Mouse (Mus musculus) monocyte, adult 5-6 weeks (primary cell): Measurements from ENCODE around the gene Swi5. TPM values are rescaled to one million over a fixed set of nuclear protein-coding genes. Genes with fewer than 3 reads are reported as not detected.

Experiments used
- ATAC-seq: fragments of 153-309, 156-312 bp; replicated peaks from 2 replicates; pipeline ENCODE4 v1.8.0; 2017; ENCODE audit warnings: mild to moderate bottlenecking; ENCODE audit not compliant: low TSS enrichment, insufficient number of reproducible peaks, severe bottlenecking, poor library complexity, low FRiP score
- total RNA-seq: library from RNA; stranded (forward); fragments of 200-1000, 200-491, 200-594 nt; gene quantifications from 3 replicates; pipeline ENCODE4 v1.2.3, GENCODE M21; 2017

Swi5 gene
- total RNA-seq, 1 experiment from 2014 or later, result 114 TPM

DNA sequence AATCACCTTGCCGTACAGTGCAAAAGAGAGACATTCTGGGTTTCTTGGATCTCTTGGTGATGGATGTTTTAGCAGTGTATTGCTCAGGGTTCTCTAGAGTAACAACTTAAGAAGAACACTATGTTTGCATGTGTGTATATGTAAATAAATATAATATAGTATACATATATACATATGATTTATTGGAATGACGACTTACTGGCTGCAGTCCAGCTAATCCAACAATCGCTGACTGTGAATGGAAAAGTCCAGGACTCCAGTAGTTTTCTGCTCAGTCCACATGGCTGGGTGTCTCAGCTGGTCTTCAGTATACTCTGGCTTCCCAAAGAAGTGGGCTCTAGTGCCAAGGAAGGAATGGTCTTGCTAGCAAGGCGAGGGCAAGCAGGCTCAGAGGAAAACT is 50.3 kb downstream of the Swi5 start:
- no peak for ATAC-seq

DNA sequence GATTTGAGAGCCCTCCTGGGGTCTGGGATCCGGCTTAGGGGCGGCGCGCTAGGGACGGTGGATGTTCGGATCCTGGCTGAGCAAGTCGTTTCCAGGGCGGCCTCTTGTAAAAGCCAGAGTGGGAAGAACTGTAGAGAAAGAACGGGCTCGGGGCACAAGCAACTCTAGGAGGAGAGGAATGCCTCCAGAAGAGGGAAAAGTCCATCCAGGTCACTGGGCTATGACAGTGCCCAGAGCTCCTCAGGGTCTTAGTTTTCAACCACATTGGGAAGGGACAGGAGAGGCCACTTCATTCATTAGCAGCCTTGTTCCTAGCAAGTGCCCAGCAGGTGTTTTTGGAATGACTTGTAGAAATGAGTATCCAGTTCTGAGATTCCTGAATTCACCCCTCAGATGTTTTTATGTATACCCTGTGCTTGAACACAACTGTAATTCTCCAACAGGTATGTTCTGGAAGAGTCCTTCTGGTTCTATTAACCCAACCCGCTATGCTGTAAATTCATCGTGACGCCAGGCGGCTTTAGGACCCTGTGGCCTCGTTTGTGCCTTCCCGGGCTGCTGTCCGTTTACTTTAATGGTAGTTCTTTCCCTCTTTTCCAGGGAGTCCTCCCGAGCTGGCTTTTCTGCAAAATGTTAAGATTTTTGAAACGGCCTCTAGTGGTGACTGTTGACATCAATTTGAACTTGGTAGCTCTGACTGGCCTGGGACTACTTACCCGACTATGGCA is 51.0 kb downstream of the Swi5 start:
- peak; percentile 38; the same call in 1 of the 2 replicates for ATAC-seq

DNA sequence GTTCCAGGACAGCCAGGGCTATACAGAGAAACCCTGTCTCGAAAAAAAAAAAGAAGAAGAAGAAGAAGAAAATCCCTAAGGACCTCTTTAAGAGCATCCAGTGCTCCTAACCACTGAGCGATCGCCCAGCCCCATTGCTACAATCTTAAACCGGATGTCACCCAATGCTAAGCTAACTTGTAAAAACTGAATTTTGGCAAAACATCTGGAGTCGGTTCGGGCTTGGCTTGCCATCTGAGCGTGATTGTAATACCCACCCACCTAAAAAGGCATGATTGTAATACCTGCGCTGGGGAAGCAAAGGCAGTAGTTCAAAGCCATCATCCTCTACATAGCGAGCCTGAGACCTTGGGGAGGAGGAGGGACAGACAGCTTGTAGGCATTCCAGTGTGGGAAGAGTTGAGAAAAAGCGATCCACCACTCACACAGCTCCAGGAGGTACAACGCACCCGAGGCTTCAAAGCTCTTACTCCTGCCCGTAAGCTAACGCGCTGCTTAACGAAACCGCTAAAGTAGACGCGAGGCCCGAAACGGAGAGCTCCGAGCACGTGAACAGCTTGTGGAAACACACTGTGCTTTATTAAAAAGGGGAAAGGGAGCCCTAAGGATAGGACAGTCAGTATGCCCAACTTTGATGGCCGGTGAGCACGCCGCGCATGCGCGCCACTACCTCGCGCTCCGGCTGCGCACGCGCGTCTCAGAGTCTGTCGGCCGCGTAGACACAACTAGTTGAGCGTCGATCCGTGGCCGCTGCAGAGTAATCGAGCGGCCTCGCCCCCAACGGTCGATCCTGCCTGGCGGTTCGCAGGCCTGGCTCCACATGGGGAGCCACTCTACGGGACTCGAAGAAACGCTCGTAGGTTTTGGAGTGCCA is 51.8 kb downstream of the Swi5 start, which contains the start of gene Pomt1:
Pomt1 (plus strand) TSS at position 705 of the 874 bp plus-strand sequence.
- ATAC-seq, result peak; percentile 90

DNA sequence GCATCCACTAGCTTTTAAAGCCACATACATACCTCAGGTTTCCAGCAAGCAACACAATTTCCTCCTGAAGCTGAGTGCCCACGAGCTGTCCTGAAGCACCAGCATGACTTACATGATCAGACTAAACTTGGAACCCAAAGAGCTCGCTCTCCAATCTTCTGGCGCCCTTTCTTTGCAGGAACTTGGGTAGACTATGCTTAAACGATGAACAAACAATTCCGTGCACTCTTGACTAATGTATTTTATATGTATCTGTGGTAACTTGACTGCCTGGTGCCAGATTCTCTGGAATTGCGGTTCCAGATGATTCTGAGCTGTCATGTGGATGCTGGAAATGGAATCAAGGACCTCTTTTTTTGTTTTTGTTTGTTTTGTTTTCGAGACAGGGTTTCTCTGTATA is 52.4 kb downstream of the Swi5 start:
- no peak for ATAC-seq

Other genes starting within 250 kb of the Swi5 start
- gene Fam78a, start 203.2 kb downstream of the Swi5 start, total RNA-seq, result 9.3 to 23.1 TPM (median 14.2 TPM) in 3 replicates
- gene Plpp7, start 192.5 kb downstream of the Swi5 start, total RNA-seq, result 1.2 TPM in 1 of 3 replicates, not detected in the others
- gene Prrc2b, start 137.0 kb downstream of the Swi5 start, total RNA-seq, result 13.3 to 55.4 TPM (median 22.1 TPM) in 3 replicates
- 3.8 to 10.1 TPM (median 8.4 TPM) in 3 replicates for gene Pomt1, start 51.5 kb downstream of the Swi5 start, total RNA-seq
- 23.0 to 35.3 TPM (median 26.8 TPM) in 3 replicates for gene Uck1, start 27.9 kb downstream of the Swi5 start, total RNA-seq
- 55.3 to 73.2 TPM (median 60.2 TPM) in 3 replicates for gene Golga2, start 691 bp downstream of the Swi5 start, total RNA-seq
- 47.7 to 111 TPM (median 96.8 TPM) in 3 replicates for gene Ciz1, start 64.3 kb upstream of the Swi5 start, total RNA-seq
- not detected in 3 replicates for gene Dnm1, start 65.3 kb upstream of the Swi5 start, total RNA-seq
- 9.7 to 24.0 TPM (median 21.3 TPM) in 3 replicates for gene 1110008P14Rik, start 93.9 kb upstream of the Swi5 start, total RNA-seq
- gene Lcn2, start 100.2 kb upstream of the Swi5 start, total RNA-seq, result 1.6 TPM in 1 of 3 replicates, not detected in the others
- 2.2 to 7.0 TPM (median 3.6 TPM) in 3 replicates for gene Ptges2, start 107.8 kb upstream of the Swi5 start, total RNA-seq
- gene Naif1, start 162.4 kb upstream of the Swi5 start, total RNA-seq, result 4.4 to 6.9 TPM (median 6.5 TPM) in 3 replicates
- gene Slc25a25, start 163.4 kb upstream of the Swi5 start, total RNA-seq, result 27.4 to 47.7 TPM (median 28.0 TPM) in 3 replicates
- 16.5 to 33.7 TPM (median 17.8 TPM) in 3 replicates for gene Fam102a, start 247.3 kb upstream of the Swi5 start, total RNA-seq